Mouse (Mus musculus): ENCODE data around the gene Ncbp1. TPM values are rescaled to one million over a fixed set of nuclear protein-coding genes. Genes with fewer than 3 reads are reported as not detected.

Gene Ncbp1
- polyA plus RNA-seq, 1 experiment from 2014 or later: 27.0 TPM

GRCm38 (mm10) chr4:46171761-46172160 is 33.3 kb downstream of the Ncbp1 start:
- Histone ChIP-seq H3K9ac (ENCODE audit: low read length) (no peak overlapping the region), H3K9me3 (ENCODE audit: control insufficient read depth, low read length) (no peaks in the 10 kb centered on the region), H3K27me3 (ENCODE audit: control insufficient read depth, insufficient read depth, low read length) (no peaks in the 10 kb centered on the region), H3K4me3 (ENCODE audit: low read depth, low read length) (no peak overlapping the region), H3K27ac (replicated peaks) (no peak overlapping the region), H3K36me3 (ENCODE audit: control insufficient read depth, insufficient read depth, low read length) (peaks cover 27% of the 10 kb centered on the region), H3K4me1 (replicated peaks; ENCODE audit: control insufficient read depth, insufficient read depth) (no peaks in the 10 kb centered on the region), H3K4me2 (replicated peaks; ENCODE audit: low read depth) (no peak overlapping the region)
- no peak for TF ChIP-seq CTCF (IDR thresholded peaks at IDR 0.05; ENCODE audit: low read depth)
- no peak for TF ChIP-seq EP300 (optimal IDR thresholded peaks at IDR 0.05)
- DNase-seq (ENCODE audit: low spot score): no peak
- no peak for ATAC-seq (ENCODE audit: low FRiP score, low TSS enrichment)
- WGBS: 54% methylated on average over 7 of the region's 7 CpGs

GRCm38 (mm10) chr4:46176313-46176712 is 37.9 kb downstream of the Ncbp1 start:
- Histone ChIP-seq H3K27ac (replicated peaks) (no peak overlapping the region), H3K4me1 (replicated peaks; ENCODE audit: control insufficient read depth, insufficient read depth) (no peaks in the 10 kb centered on the region), H3K36me3 (ENCODE audit: control insufficient read depth, insufficient read depth, low read length) (peaks cover 23% of the 10 kb centered on the region), H3K4me2 (replicated peaks; ENCODE audit: low read depth) (no peak overlapping the region), H3K27me3 (ENCODE audit: control insufficient read depth, insufficient read depth, low read length) (no peaks in the 10 kb centered on the region), H3K9me3 (ENCODE audit: control insufficient read depth, low read length) (no peaks in the 10 kb centered on the region), H3K9ac (ENCODE audit: low read length) (no peak overlapping the region), H3K4me3 (ENCODE audit: low read depth, low read length) (no peak overlapping the region)
- 81% methylated on average over 4 of the region's 4 CpGs for WGBS
- peak; percentile 40; the same call in 1 of the 2 replicates for TF ChIP-seq CTCF (IDR thresholded peaks at IDR 0.05; ENCODE audit: low read depth)
- no peak for TF ChIP-seq EP300 (optimal IDR thresholded peaks at IDR 0.05)
- no peak for ATAC-seq (ENCODE audit: low FRiP score, low TSS enrichment)
- DNase-seq (ENCODE audit: low spot score): no peak

GRCm38 (mm10) chr4:46177018-46177417 is 38.6 kb downstream of the Ncbp1 start:
- 75% methylated on average over 5 of the region's 5 CpGs for whole genome bisulfite sequencing
- H3K27ac ChIP-seq (replicated peaks): no peak overlapping the region
- no peaks in the 10 kb centered on the region for H3K27me3 ChIP-seq (ENCODE audit: control insufficient read depth, insufficient read depth, low read length)
- H3K9me3 ChIP-seq (ENCODE audit: control insufficient read depth, low read length): no peaks in the 10 kb centered on the region
- ATAC-seq (ENCODE audit: low FRiP score, low TSS enrichment): no peak
- H3K4me3 ChIP-seq (ENCODE audit: low read depth, low read length): no peak overlapping the region
- no peak for TF ChIP-seq EP300 (optimal IDR thresholded peaks at IDR 0.05)
- TF ChIP-seq CTCF (IDR thresholded peaks at IDR 0.05; ENCODE audit: low read depth): no peak
- no peak for DNase-seq (ENCODE audit: low spot score)
- no peaks in the 10 kb centered on the region for H3K4me1 ChIP-seq (replicated peaks; ENCODE audit: control insufficient read depth, insufficient read depth)
- H3K9ac ChIP-seq (ENCODE audit: low read length): no peak overlapping the region
- peaks cover 24% of the 10 kb centered on the region for H3K36me3 ChIP-seq (ENCODE audit: control insufficient read depth, insufficient read depth, low read length)
- H3K4me2 ChIP-seq (replicated peaks; ENCODE audit: low read depth): no peak overlapping the region

GRCm38 (mm10) chr4:46177496-46177895 is 39.1 kb downstream of the Ncbp1 start:
- ATAC-seq (ENCODE audit: low FRiP score, low TSS enrichment) (no peak), DNase-seq (ENCODE audit: low spot score) (no peak)
- Histone ChIP-seq H3K4me1 (replicated peaks; ENCODE audit: control insufficient read depth, insufficient read depth) (no peaks in the 10 kb centered on the region), H3K9me3 (ENCODE audit: control insufficient read depth, low read length) (no peaks in the 10 kb centered on the region), H3K36me3 (ENCODE audit: control insufficient read depth, insufficient read depth, low read length) (peaks cover 28% of the 10 kb centered on the region), H3K27ac (replicated peaks) (no peak overlapping the region), H3K4me2 (replicated peaks; ENCODE audit: low read depth) (no peak overlapping the region), H3K27me3 (ENCODE audit: control insufficient read depth, insufficient read depth, low read length) (no peaks in the 10 kb centered on the region), H3K4me3 (ENCODE audit: low read depth, low read length) (no peak overlapping the region), H3K9ac (ENCODE audit: low read length) (no peak overlapping the region)
- 87% methylated on average over 7 of the region's 7 CpGs for WGBS
- TF ChIP-seq EP300 (optimal IDR thresholded peaks at IDR 0.05) (no peak), CTCF (IDR thresholded peaks at IDR 0.05; ENCODE audit: low read depth) (no peak)

GRCm38 (mm10) chr4:46181168-46181567 is 42.8 kb downstream of the Ncbp1 start:
- Histone ChIP-seq H3K27me3 (ENCODE audit: control insufficient read depth, insufficient read depth, low read length) (no peaks in the 10 kb centered on the region), H3K4me3 (ENCODE audit: low read depth, low read length) (no peak overlapping the region), H3K9me3 (ENCODE audit: control insufficient read depth, low read length) (no peaks in the 10 kb centered on the region), H3K4me1 (replicated peaks; ENCODE audit: control insufficient read depth, insufficient read depth) (no peaks in the 10 kb centered on the region), H3K36me3 (ENCODE audit: control insufficient read depth, insufficient read depth, low read length) (peaks cover 31% of the 10 kb centered on the region), H3K4me2 (replicated peaks; ENCODE audit: low read depth) (no peak overlapping the region), H3K27ac (replicated peaks) (no peak overlapping the region), H3K9ac (ENCODE audit: low read length) (no peak overlapping the region)
- ATAC-seq (ENCODE audit: low FRiP score, low TSS enrichment): no peak
- DNase-seq (ENCODE audit: low spot score): no peak
- 64% methylated on average over 6 of the region's 6 CpGs for WGBS
- TF ChIP-seq CTCF (IDR thresholded peaks at IDR 0.05; ENCODE audit: low read depth) (no peak), EP300 (optimal IDR thresholded peaks at IDR 0.05) (no peak)

- H3K4me3 ChIP-seq (ENCODE audit: low read depth, low read length): no peak overlapping the region
- peaks cover 29% of the 10 kb centered on the region for H3K36me3 ChIP-seq (ENCODE audit: control insufficient read depth, insufficient read depth, low read length)
- 92% methylated on average over 7 of the region's 7 CpGs for WGBS
- no peak for TF ChIP-seq EP300 (optimal IDR thresholded peaks at IDR 0.05)
- TF ChIP-seq CTCF (IDR thresholded peaks at IDR 0.05; ENCODE audit: low read depth): no peak
- H3K27me3 ChIP-seq (ENCODE audit: control insufficient read depth, insufficient read depth, low read length): no peaks in the 10 kb centered on the region
- no peak overlapping the region for H3K4me2 ChIP-seq (replicated peaks; ENCODE audit: low read depth)
- H3K9me3 ChIP-seq (ENCODE audit: control insufficient read depth, low read length): no peaks in the 10 kb centered on the region
- DNase-seq (ENCODE audit: low spot score) (no peak), ATAC-seq (ENCODE audit: low FRiP score, low TSS enrichment) (no peak)
- H3K27ac ChIP-seq (replicated peaks): no peak overlapping the region
- H3K9ac ChIP-seq (ENCODE audit: low read length): no peak overlapping the region
- no peaks in the 10 kb centered on the region for H3K4me1 ChIP-seq (replicated peaks; ENCODE audit: control insufficient read depth, insufficient read depth)
Observed at GRCm38 (mm10) chr4:46182181-46182580, 43.8 kb downstream of the Ncbp1 start.

Data from stomach, postnatal 0 days (tissue).